Mouse (Mus musculus): Measurements from ENCODE around the gene Psmc6.

- TF ChIP-seq CTCF (IDR thresholded peaks at IDR 0.05; ENCODE audit: control insufficient read depth, insufficient read depth, insufficient replicate concordance, low read depth, low read length) = no peak
- no peak for TF ChIP-seq POLR2A (IDR thresholded peaks at IDR 0.05; ENCODE audit: control insufficient read depth, low read depth, low read length)
Observed at GRCm38 (mm10) chr14:45322450-45322849, 7.1 kb upstream of the Psmc6 start.
